Mouse (Mus musculus): Measurements from ENCODE around the gene Krtcap2.
A peak's percentile ranks its signal among the peaks of the same experiment; 100 is the strongest.

Krtcap2 gene

GRCm38 (mm10) chr3:89225321-89225815 is 20.4 kb upstream of the Krtcap2 start:
- DNase-seq (ENCODE audit: low read depth, low spot score) = no peak

- DNase-seq (ENCODE audit: low read depth, low spot score) = peak; percentile 99
Measured at GRCm38 (mm10) chr3:89225918-89226317, 19.8 kb upstream of the Krtcap2 start.

GRCm38 (mm10) chr3:89226361-89226760 is 19.4 kb upstream of the Krtcap2 start:
- no peak for DNase-seq (ENCODE audit: low read depth, low spot score)

- no peak for DNase-seq (ENCODE audit: low read depth, low spot score)
Measured at GRCm38 (mm10) chr3:89226900-89227299, 18.9 kb upstream of the Krtcap2 start, which contains the start of gene Mtx1. Gene Mtx1 (minus strand): TSS chr3:89227088.

- peak; percentile 99 for DNase-seq (ENCODE audit: low read depth, low spot score)
Measured at GRCm38 (mm10) chr3:89227307-89228179, 18.2 kb upstream of the Krtcap2 start.

GRCm38 (mm10) chr3:89228180-89228549 is 17.6 kb upstream of the Krtcap2 start:
- peak; percentile 91 for DNase-seq (ENCODE audit: low read depth, low spot score)

- no peak for DNase-seq (ENCODE audit: low read depth, low spot score)
Measured at GRCm38 (mm10) chr3:89228836-89229235, 16.9 kb upstream of the Krtcap2 start, which contains the start of gene Muc1. Gene Muc1 (plus strand): TSS chr3:89229057.

- DNase-seq (ENCODE audit: low read depth, low spot score) = peak; percentile 88
Measured at GRCm38 (mm10) chr3:89229276-89229675, 16.5 kb upstream of the Krtcap2 start.

- no peak for DNase-seq (ENCODE audit: low read depth, low spot score)
Measured at GRCm38 (mm10) chr3:89230561-89230960, 15.2 kb upstream of the Krtcap2 start.

- no peak for DNase-seq (ENCODE audit: low read depth, low spot score)
Measured at GRCm38 (mm10) chr3:89231345-89231744, 14.4 kb upstream of the Krtcap2 start.

- no peak for DNase-seq (ENCODE audit: low read depth, low spot score)
Measured at GRCm38 (mm10) chr3:89231772-89232275, 13.9 kb upstream of the Krtcap2 start.

GRCm38 (mm10) chr3:89232614-89233013 is 13.2 kb upstream of the Krtcap2 start:
- no peak for DNase-seq (ENCODE audit: low read depth, low spot score)

- peak; percentile 52 for DNase-seq (ENCODE audit: low read depth, low spot score)
Measured at GRCm38 (mm10) chr3:89233562-89234110, 12.1 kb upstream of the Krtcap2 start.

GRCm38 (mm10) chr3:89236516-89236915 is 9.2 kb upstream of the Krtcap2 start:
- no peak for DNase-seq (ENCODE audit: low read depth, low spot score)

GRCm38 (mm10) chr3:89237682-89238081 is 8.1 kb upstream of the Krtcap2 start:
- DNase-seq (ENCODE audit: low read depth, low spot score) = no peak

- no peak for DNase-seq (ENCODE audit: low read depth, low spot score)
Measured at GRCm38 (mm10) chr3:89238494-89238893, 7.3 kb upstream of the Krtcap2 start.

- peak; percentile 81 for DNase-seq (ENCODE audit: low read depth, low spot score)
Measured at GRCm38 (mm10) chr3:89242331-89242895, 3.4 kb upstream of the Krtcap2 start.

- DNase-seq (ENCODE audit: low read depth, low spot score) = peak; percentile 76
Measured at GRCm38 (mm10) chr3:89243609-89244008, 2.2 kb upstream of the Krtcap2 start.

- DNase-seq (ENCODE audit: low read depth, low spot score) = no peak
Measured at GRCm38 (mm10) chr3:89244158-89244981, 1.4 kb upstream of the Krtcap2 start.

GRCm38 (mm10) chr3:89244982-89245687 is 631 bp upstream of the Krtcap2 start:
- no peak for DNase-seq (ENCODE audit: low read depth, low spot score)

All from R1 (cell line).